Comparison of ENCODE assay signal across 10 mouse cellular contexts in the genomic region with DNA sequence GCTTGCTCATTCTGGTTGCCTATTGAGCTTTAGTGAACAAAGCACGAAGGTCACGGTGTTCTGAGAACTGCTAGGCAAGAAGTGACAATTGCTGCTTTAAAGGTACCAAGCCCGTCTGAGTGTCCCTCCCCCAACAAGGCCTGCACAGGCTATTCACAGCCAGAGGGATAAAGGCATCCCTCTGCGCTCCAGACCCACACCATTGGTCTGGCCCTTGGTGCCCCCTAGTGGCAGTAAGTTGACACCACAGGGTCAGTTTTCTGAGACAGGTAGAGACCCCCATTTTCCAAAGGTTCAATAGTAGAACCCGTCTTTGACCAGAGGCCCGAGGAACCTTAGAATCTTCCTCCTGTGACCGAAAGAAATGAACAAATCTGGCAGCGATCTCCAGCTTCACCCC. TPM values are rescaled to one million over a fixed set of nuclear protein-coding genes. Genes with fewer than 3 reads are reported as not detected.
DNase-seq lines count a peak whose midpoint lies in the region; ATAC-seq and TF ChIP-seq lines count a peak whose summit lies in the region.
"Had no signal": no experiment of that assay in that cellular context is flagged by ENCODE, and none has a peak within 500 bp of the region (broad histone marks: within the 10 kb centered on the region; RNA-seq: fewer than 3 reads in every experiment).

No protein-coding gene starts in this region.

- ATAC-seq in midbrain, embryonic 11.5 days (ENCODE audit: low FRiP score), result peak; percentile 72
- no peak; the same call in 1 of the 2 replicates for ATAC-seq in midbrain, embryonic 16.5 days
- ATAC-seq in forebrain, embryonic 14.5 days, result no peak
- no peak for ATAC-seq in liver, postnatal 0 days

- H3K9ac ChIP-seq in midbrain, embryonic 11.5 days (ENCODE audit: low read length), result no peak overlapping the region
- H3K9ac ChIP-seq in midbrain, embryonic 16.5 days (ENCODE audit: low read depth, low read length), result no peak overlapping the region
- H3K9ac ChIP-seq in forebrain, embryonic 14.5 days (ENCODE audit: low read length), result no peak overlapping the region
- H3K9ac ChIP-seq in liver, postnatal 0 days (replicated peaks), result no peak overlapping the region

- DNase-seq in cerebellum, adult 8-10 months, result peak; percentile 1
- no peak for DNase-seq in cerebellum, adult 11-12 months
- no peak for DNase-seq in midbrain, embryonic 11.5 days (ENCODE audit: low spot score, missing footprints)
- DNase-seq in forebrain, embryonic 14.5 days (ENCODE audit: low spot score), result peak; percentile 1
- peak; percentile 32 for DNase-seq in liver, postnatal 0 days
- DNase-seq in testis, postnatal 14 days (ENCODE audit: low spot score), result peak; percentile 29
- no peak for DNase-seq in gastrocnemius, postnatal 36 days

- no peaks in the 10 kb centered on the region for H3K9me3 ChIP-seq in midbrain, embryonic 11.5 days (ENCODE audit: control insufficient read depth, low read length)
- H3K9me3 ChIP-seq in midbrain, embryonic 16.5 days (replicated peaks; ENCODE audit: control insufficient read depth, low read length, poor library complexity, severe bottlenecking), result no peaks in the 10 kb centered on the region
- H3K9me3 ChIP-seq in forebrain, embryonic 14.5 days (replicated peaks; ENCODE audit: control insufficient read depth, low read length), result no peaks in the 10 kb centered on the region
- no peaks in the 10 kb centered on the region for H3K9me3 ChIP-seq in liver, postnatal 0 days (ENCODE audit: low read length)

- no peak overlapping the region for H3K4me3 ChIP-seq in midbrain, embryonic 11.5 days (ENCODE audit: low read depth, low read length)
- no peak overlapping the region for H3K4me3 ChIP-seq in midbrain, embryonic 16.5 days (ENCODE audit: low read depth, low read length)
- H3K4me3 ChIP-seq in forebrain, embryonic 14.5 days (ENCODE audit: low read depth, low read length), result no peak overlapping the region
- H3K4me3 ChIP-seq in liver, postnatal 0 days (ENCODE audit: low read depth, low read length), result no peak overlapping the region

- no peaks in the 10 kb centered on the region for H3K4me1 ChIP-seq in midbrain, embryonic 11.5 days (ENCODE audit: control insufficient read depth, insufficient read depth, low read length)
- no peaks in the 10 kb centered on the region for H3K4me1 ChIP-seq in midbrain, embryonic 16.5 days (ENCODE audit: control insufficient read depth, insufficient read depth, low read length)
- H3K4me1 ChIP-seq in forebrain, embryonic 14.5 days (ENCODE audit: control insufficient read depth, insufficient read depth, low read length), result no peaks in the 10 kb centered on the region
- H3K4me1 ChIP-seq in liver, postnatal 0 days (ENCODE audit: insufficient read depth), result peaks cover 3% of the 10 kb centered on the region; the same call in 1 of the 2 replicates

- no peaks in the 10 kb centered on the region for H3K27me3 ChIP-seq in midbrain, embryonic 11.5 days (ENCODE audit: control insufficient read depth, insufficient read depth, low read length)
- no peaks in the 10 kb centered on the region for H3K27me3 ChIP-seq in midbrain, embryonic 16.5 days (ENCODE audit: control insufficient read depth, insufficient read depth, low read depth, low read length)
- H3K27me3 ChIP-seq in forebrain, embryonic 14.5 days (replicated peaks; ENCODE audit: control insufficient read depth, insufficient read depth, low read length), result no peaks in the 10 kb centered on the region
- H3K27me3 ChIP-seq in liver, postnatal 0 days (ENCODE audit: insufficient read depth, low read length), result no peaks in the 10 kb centered on the region

- H3K27ac ChIP-seq in midbrain, embryonic 11.5 days (ENCODE audit: low read depth, low read length), result no peak overlapping the region
- no peak overlapping the region for H3K27ac ChIP-seq in midbrain, embryonic 16.5 days (ENCODE audit: low read length)
- H3K27ac ChIP-seq in forebrain, embryonic 14.5 days (ENCODE audit: low read depth, low read length), result no peak overlapping the region
- H3K27ac ChIP-seq in liver, postnatal 0 days (ENCODE audit: low read depth), result no peak overlapping the region
- H3K27ac ChIP-seq: macrophage had no signal

- WGBS in midbrain, embryonic 11.5 days, result 40% methylated on average over 8 of the region's 8 CpGs
- WGBS in midbrain, embryonic 16.5 days, result 42% methylated on average over 8 of the region's 8 CpGs
- WGBS in forebrain, embryonic 14.5 days, result 39% methylated on average over 8 of the region's 8 CpGs
- 40% methylated on average over 8 of the region's 8 CpGs for WGBS in liver, postnatal 0 days (ENCODE audit: insufficient replicate concordance)

- H3K4me2 ChIP-seq in midbrain, embryonic 11.5 days, result no peak overlapping the region
- no peak overlapping the region for H3K4me2 ChIP-seq in midbrain, embryonic 16.5 days (ENCODE audit: low read length)
- H3K4me2 ChIP-seq in forebrain, embryonic 14.5 days (ENCODE audit: low read length), result no peak overlapping the region
- no peak overlapping the region for H3K4me2 ChIP-seq in liver, postnatal 0 days (ENCODE audit: low read depth, low read length)

- peak; percentile 74 for TF ChIP-seq CTCF in liver, postnatal 0 days (IDR thresholded peaks at IDR 0.05; ENCODE audit: low read depth)

- no peaks in the 10 kb centered on the region for H3K36me3 ChIP-seq in midbrain, embryonic 11.5 days (ENCODE audit: control insufficient read depth, insufficient read depth, low read length)
- no peaks in the 10 kb centered on the region for H3K36me3 ChIP-seq in midbrain, embryonic 16.5 days (ENCODE audit: control insufficient read depth, insufficient read depth, low read length)
- no peaks in the 10 kb centered on the region for H3K36me3 ChIP-seq in forebrain, embryonic 14.5 days (ENCODE audit: control insufficient read depth, insufficient read depth, low read length)
- no peaks in the 10 kb centered on the region for H3K36me3 ChIP-seq in liver, postnatal 0 days (replicated peaks; ENCODE audit: insufficient read depth, low read length)

- intact Hi-C loops in gastrocnemius, postnatal 36 days (cut with DNase I), result loop anchor here (10.0 kb wide), 1 partner anchor 1355 kb away; no protein-coding TSS in a partner anchor

- no peak for TF ChIP-seq EP300 in liver, postnatal 0 days (IDR thresholded peaks at IDR 0.05; ENCODE audit: low read depth)

RNA-seq across cellular contexts. Expression of a gene that starts 14.3 kb away (rescaled TPM):
- not detected in 2 replicates for polyA plus RNA-seq in midbrain, embryonic 11.5 days (2014; fragmentation: Nextera tagmentation; extraction: Ambion mirVana)
- polyA plus RNA-seq in midbrain, embryonic 16.5 days (2015; fragmentation: Nextera tagmentation; extraction: Ambion mirVana), result not detected in 2 replicates
- polyA plus RNA-seq in forebrain, embryonic 14.5 days (2014; fragmentation: Nextera tagmentation; extraction: Ambion mirVana), result not detected in 2 replicates
- polyA plus RNA-seq in liver, postnatal 0 days (2015; fragmentation: Nextera tagmentation; extraction: Ambion mirVana), result 0.13 TPM in 2 replicates
- total RNA-seq in gastrocnemius, postnatal 36 days (2021), result not detected
- polyA plus RNA-seq: frontal cortex, adult 2 months; macrophage had no signal

RNA-seq across cellular contexts. Expression of a gene that starts 16.4 kb away (rescaled TPM):
- not detected in 2 replicates for polyA plus RNA-seq in midbrain, embryonic 11.5 days (2014; fragmentation: Nextera tagmentation; extraction: Ambion mirVana)
- polyA plus RNA-seq in midbrain, embryonic 16.5 days (2015; fragmentation: Nextera tagmentation; extraction: Ambion mirVana), result 0.05 TPM in 1 of 2 replicates, not detected in the other
- polyA plus RNA-seq in forebrain, embryonic 14.5 days (2014; fragmentation: Nextera tagmentation; extraction: Ambion mirVana), result not detected in 2 replicates
- polyA plus RNA-seq in liver, postnatal 0 days (2015; fragmentation: Nextera tagmentation; extraction: Ambion mirVana), result 0.05 and 0.06 TPM in 2 replicates
- not detected for total RNA-seq in gastrocnemius, postnatal 36 days (2021)
- polyA plus RNA-seq: macrophage had no signal

RNA-seq across cellular contexts. Expression of a gene that starts 40.2 kb away (rescaled TPM):
- not detected in 2 replicates for polyA plus RNA-seq in midbrain, embryonic 11.5 days (2014; fragmentation: Nextera tagmentation; extraction: Ambion mirVana)
- not detected in 2 replicates for polyA plus RNA-seq in midbrain, embryonic 16.5 days (2015; fragmentation: Nextera tagmentation; extraction: Ambion mirVana)
- not detected in 2 replicates for polyA plus RNA-seq in forebrain, embryonic 14.5 days (2014; fragmentation: Nextera tagmentation; extraction: Ambion mirVana)
- polyA plus RNA-seq in liver, postnatal 0 days (2015; fragmentation: Nextera tagmentation; extraction: Ambion mirVana), result 224 and 244 TPM in 2 replicates
- total RNA-seq in gastrocnemius, postnatal 36 days (2021), result not detected
- polyA plus RNA-seq: frontal cortex, adult 2 months; macrophage had no signal

Comparison
In these comparisons a context has a peak if more than half of its experiments do, and no peak if none do; other contexts are left out.
1. DNase-seq: peak in cerebellum, adult 8-10 months (single experiment), forebrain, embryonic 14.5 days (single experiment), liver, postnatal 0 days (single experiment) and testis, postnatal 14 days (single experiment); none in cerebellum, adult 11-12 months (single experiment), midbrain, embryonic 11.5 days (single experiment) and gastrocnemius, postnatal 36 days (0 of 2).
2. RNA of a gene that starts 40.2 kb away (polyA plus RNA-seq): 224 to 244 TPM in liver, postnatal 0 days; not detected in midbrain, embryonic 11.5 days, not detected in midbrain, embryonic 16.5 days and not detected in forebrain, embryonic 14.5 days; every median in the first group is over 100 times any median in the second.